Mouse (Mus musculus) liver, postnatal 0 days (tissue): ENCODE measurements around the gene Pacsin3.

Experiments used
- CTCF ChIP-seq: sonication (generic); IDR thresholded peaks from 2 replicates; pipeline ENCODE4 v1.5.1; 2016; ENCODE audit warnings: antibody characterized with exemption, low read depth
- EP300 ChIP-seq: IDR thresholded peaks from 2 replicates; pipeline ENCODE4 v1.6.1; 2016; ENCODE audit warnings: antibody characterized with exemption, low read depth, mild to moderate bottlenecking

GRCm38 (mm10) chr2:91252001-91252400 is 3.8 kb upstream of the Pacsin3 start:
- no peak for TF ChIP-seq CTCF
- TF ChIP-seq EP300, result no peak
